Mouse (Mus musculus) retina, postnatal 1 day (tissue): ENCODE data around the gene Gp1ba.

ENCODE experiments used
- DNase-seq: peaks from one replicate; pipeline ENCODE4 v3.0.0-alpha.2; 2012

The Gp1ba gene

GRCm38 (mm10) chr11:70629557-70629956 is 9.4 kb upstream of the Gp1ba start:
- peak; percentile 45 for DNase-seq

GRCm38 (mm10) chr11:70630129-70630528 is 8.8 kb upstream of the Gp1ba start:
- no peak for DNase-seq

GRCm38 (mm10) chr11:70635601-70636000 is 3.3 kb upstream of the Gp1ba start:
- no peak for DNase-seq

GRCm38 (mm10) chr11:70637764-70638163 is 1.2 kb upstream of the Gp1ba start:
- no peak for DNase-seq

- DNase-seq, result no peak
Measured at GRCm38 (mm10) chr11:70638293-70638692, 629 bp upstream of the Gp1ba start.

- no peak for DNase-seq
Measured at GRCm38 (mm10) chr11:70639976-70640375, 1.1 kb downstream of the Gp1ba start.

GRCm38 (mm10) chr11:70641241-70641640 is 2.3 kb downstream of the Gp1ba start:
- no peak for DNase-seq

- DNase-seq, result no peak
Measured at GRCm38 (mm10) chr11:70643051-70643450, 4.1 kb downstream of the Gp1ba start.

- DNase-seq, result no peak
Measured at GRCm38 (mm10) chr11:70644564-70645103, 5.7 kb downstream of the Gp1ba start.

- DNase-seq, result no peak
Measured at GRCm38 (mm10) chr11:70645461-70646258, 6.7 kb downstream of the Gp1ba start.

- DNase-seq, result no peak
Measured at GRCm38 (mm10) chr11:70646259-70646555, 7.3 kb downstream of the Gp1ba start.

GRCm38 (mm10) chr11:70646691-70647650 is 8.0 kb downstream of the Gp1ba start, which contains the start of the genes Rnf167 and Slc25a11:
Gene Rnf167 (plus strand): TSS chr11:70647235.
Gene Slc25a11 (minus strand): TSS chr11:70647479.
- DNase-seq, result peak; percentile 100

GRCm38 (mm10) chr11:70647716-70648420 is 8.9 kb downstream of the Gp1ba start:
- no peak for DNase-seq

- DNase-seq, result no peak
Measured at GRCm38 (mm10) chr11:70648512-70648911, 9.6 kb downstream of the Gp1ba start.

- no peak for DNase-seq
Measured at GRCm38 (mm10) chr11:70649185-70649734, 10.3 kb downstream of the Gp1ba start.

- no peak for DNase-seq
Measured at GRCm38 (mm10) chr11:70650322-70651175, 11.6 kb downstream of the Gp1ba start.

GRCm38 (mm10) chr11:70651391-70651790 is 12.5 kb downstream of the Gp1ba start:
- DNase-seq, result no peak

GRCm38 (mm10) chr11:70652029-70652883 is 13.3 kb downstream of the Gp1ba start:
- DNase-seq, result no peak

GRCm38 (mm10) chr11:70652884-70653344 is 14.0 kb downstream of the Gp1ba start:
- no peak for DNase-seq
